Mouse (Mus musculus) heart, postnatal 36 days (tissue): ENCODE measurements at regions not wholly inside any gene's neighbourhood (a gene's known extent, or its start where the extent isn't known, plus 50 kb on each side); places are given as distances from the start of the nearest gene placed in this dataset.
A peak's percentile ranks its signal among the peaks of the same experiment; 100 is the strongest.

Experiments used
- DNase-seq, 2 experiments: peaks; one replicate each; pipeline ENCODE4 v3.0.0; 2021 to 2022
- intact Hi-C: fragments of 180-260 bp; cut with DNase I; formaldehyde crosslinking; loops from one replicate; pipeline ENCODE4 v1.15.1; 2025

DNA sequence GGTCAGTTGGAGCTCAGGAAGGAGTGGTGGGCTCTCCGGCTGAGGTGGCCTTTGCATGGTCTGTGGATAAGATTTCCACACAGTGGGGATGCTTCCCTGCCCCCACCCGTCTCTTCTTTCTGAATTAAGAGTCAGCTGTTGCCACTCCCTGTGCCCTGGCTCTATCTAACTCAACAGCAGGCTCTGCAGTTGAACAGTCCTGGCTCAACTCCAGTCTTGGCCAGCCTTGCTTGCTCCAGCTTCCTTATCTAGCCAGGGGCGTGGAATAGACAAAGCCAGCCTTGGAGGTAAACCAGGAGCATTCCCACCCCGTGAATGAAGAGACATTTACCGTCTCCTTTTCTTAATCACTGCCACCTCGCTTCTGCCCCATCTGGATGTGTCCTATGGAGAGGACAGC, 89.7 kb downstream of the Mn1 start:
- intact Hi-C loops, result loop anchor here (2.0 kb wide), 1 partner anchor 34 kb away; no protein-coding TSS in a partner anchor
- DNase-seq, result peak; percentile 52 to 60

GRCm38 (mm10) chr5:111507332-111507731, 90.2 kb downstream of the Mn1 start:
- no peak for DNase-seq
- intact Hi-C loops, result loop anchor here (2.0 kb wide), 1 partner anchor 35 kb away; no protein-coding TSS in a partner anchor

DNA sequence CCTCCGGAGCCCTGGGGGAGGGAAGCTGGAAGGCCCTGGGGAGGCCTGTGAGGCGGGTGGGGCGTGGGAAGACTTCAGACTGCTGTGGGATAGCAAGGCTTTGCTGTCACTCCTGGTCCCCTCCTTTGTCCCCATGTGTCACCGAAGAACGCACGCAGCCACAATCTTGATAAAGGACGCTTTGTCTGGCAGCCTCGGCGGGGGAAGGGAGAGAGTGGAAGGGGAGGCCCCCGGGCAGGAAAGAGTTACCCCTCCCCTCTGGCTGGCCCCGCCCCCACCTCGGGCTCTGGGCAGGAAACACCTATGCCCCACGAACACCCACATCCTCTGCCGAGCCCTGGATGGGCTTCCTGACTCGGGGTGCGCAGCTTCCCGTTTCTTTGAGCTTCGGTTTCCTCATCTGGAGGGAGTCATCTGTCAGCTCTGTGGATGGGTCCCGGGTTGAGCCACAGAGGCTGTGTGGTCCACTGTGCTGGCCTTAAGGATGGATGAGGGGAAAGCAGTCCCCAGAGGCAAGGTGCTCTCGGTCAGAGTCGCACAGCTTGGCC, 91.9 kb downstream of the Mn1 start:
- intact Hi-C loops, result no loop called here
- DNase-seq, result peak; percentile 44 to 56

GRCm38 (mm10) chr5:111509575-111510057, 92.5 kb downstream of the Mn1 start:
- intact Hi-C loops, result loop anchor here (1.0 kb wide), 1 partner anchor 92 kb away; the partner anchor contains the start of gene Mn1
- peak; percentile 22 to 37 for DNase-seq

DNA sequence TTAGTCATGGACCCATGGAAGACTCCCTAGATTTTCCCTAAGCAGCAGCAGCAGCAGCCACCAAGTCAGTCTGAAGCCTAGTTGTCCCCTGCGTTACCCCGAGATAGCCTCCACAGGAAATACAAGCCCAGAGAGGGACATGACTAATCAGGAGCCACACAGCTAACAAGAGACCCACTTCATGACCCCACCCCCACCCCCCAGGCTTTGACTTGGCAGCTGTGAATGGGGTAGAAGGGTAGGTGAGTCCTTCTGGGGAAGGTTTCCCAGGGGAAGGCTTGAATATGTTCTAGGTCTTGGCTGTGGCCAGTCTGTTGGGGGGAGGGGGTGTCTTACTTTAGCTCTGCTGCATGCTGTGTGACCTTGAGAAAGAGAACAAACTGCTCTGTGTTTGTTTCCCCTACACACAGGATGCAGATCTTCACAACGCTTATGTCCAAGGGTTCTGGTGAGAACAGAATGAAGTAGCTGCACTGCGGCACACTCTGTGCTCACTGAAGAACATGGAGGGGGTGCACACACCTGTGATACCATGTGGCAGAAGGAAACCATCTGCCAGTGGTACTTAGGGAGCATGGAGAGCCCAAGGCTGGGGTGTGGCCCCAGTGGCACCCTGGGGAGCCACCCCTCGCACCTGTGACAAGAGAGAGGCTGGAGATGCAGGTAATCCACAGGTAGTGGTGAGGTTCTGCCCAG, 93.2 kb downstream of the Mn1 start:
- intact Hi-C loops, result loop anchor here (1.0 kb wide), 1 partner anchor 93 kb away; the partner anchor contains the start of gene Mn1
- DNase-seq, result no peak

DNA sequence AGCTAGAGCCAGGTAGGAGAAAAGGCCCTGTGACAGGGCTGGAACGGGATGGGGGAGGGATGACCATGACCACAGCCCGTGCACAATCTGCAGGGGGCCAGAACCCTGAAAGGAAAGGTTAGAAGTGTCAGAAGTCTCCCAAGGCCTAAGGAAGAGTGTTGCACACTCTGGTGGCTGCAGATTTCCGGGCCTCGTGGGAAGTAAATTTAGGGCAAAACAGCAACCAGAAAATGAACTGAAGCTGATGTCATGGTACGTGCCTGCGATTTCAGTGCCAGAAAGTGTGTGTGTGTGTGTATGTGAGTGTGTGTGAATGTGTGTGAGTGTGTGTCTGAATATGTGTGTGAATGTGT, 93.7 kb downstream of the Mn1 start:
- intact Hi-C loops, result loop anchor here (1.0 kb wide), 1 partner anchor 94 kb away; the partner anchor contains the start of gene Mn1
- no peak for DNase-seq

DNA sequence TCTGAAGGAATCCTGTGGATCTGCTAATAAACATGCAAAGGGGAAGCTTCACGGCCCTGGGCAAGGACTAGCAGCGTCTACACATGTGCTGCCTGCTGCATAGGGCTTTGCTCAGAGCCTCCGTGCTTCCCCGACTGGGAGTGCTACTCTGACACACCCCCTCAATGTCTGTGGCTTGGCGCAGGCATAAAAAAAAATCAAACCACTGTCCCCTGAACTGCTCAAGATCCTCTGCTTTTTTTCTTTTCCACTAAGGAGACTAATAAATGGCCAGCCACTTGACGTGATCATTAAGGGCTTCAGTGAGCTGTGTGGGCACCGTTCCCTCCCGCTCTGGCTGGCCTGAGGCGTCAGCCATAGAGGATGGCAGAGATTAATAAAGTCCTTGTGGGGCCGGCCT, 94.8 kb downstream of the Mn1 start:
- intact Hi-C loops, result no loop called here

GRCm38 (mm10) chr5:111513976-111514375, 96.8 kb downstream of the Mn1 start:
- intact Hi-C loops, result no loop called here
- no peak for DNase-seq

More for the DNA sequence above, 94.8 kb downstream of the Mn1 start:
- no peak for DNase-seq

DNA sequence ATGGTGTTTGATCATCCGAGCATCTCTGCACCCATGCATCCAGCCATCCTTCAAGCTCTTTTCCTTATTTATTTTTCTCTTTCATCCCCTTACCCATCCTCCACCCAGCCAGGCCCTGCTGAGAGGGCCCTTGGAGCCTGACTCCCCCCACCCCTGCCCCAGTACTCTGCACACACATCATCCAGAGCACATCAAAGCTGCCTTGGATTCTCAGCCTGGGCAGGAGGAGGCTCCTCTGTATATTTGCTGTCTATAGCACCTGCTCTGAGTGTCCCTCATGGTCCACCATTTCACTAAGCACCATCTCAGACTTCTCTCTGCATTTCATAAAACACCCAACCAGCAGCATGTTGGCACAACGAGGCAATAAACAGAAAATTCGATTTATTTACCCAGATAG, 101.9 kb downstream of the Mn1 start:
- intact Hi-C loops, result no loop called here
- no peak for DNase-seq

GRCm38 (mm10) chr5:111519500-111520041, 102.4 kb downstream of the Mn1 start:
- DNase-seq, result no peak
- intact Hi-C loops, result no loop called here

DNA sequence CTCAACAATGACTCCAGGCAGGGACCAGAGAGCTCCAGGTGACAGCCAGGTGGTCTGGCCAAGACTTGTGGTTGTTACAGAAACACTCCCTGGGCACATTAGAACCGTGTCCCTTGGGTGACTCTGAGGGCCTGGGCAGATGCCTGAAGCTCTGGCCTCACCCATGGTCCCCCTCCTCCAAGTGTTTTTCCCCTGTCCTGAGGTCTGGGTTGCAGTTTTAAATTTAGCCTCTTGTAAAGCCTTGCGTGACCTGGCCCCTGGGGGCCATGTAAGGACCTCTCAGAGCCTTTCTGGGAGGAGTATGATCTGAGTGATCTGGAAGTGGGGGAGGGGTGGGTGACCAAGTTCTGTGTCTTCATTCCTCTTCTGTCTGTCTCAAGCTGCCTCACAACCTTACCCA, 104.7 kb downstream of the Mn1 start:
- no peak for DNase-seq
- intact Hi-C loops, result no loop called here

- intact Hi-C loops, result no loop called here
- DNase-seq, result no peak
Measured at GRCm38 (mm10) chr5:111522586-111522985, 105.4 kb downstream of the Mn1 start.

- intact Hi-C loops, result no loop called here
- no peak for DNase-seq
Measured at GRCm38 (mm10) chr5:111527741-111528140, 110.6 kb downstream of the Mn1 start.

DNA sequence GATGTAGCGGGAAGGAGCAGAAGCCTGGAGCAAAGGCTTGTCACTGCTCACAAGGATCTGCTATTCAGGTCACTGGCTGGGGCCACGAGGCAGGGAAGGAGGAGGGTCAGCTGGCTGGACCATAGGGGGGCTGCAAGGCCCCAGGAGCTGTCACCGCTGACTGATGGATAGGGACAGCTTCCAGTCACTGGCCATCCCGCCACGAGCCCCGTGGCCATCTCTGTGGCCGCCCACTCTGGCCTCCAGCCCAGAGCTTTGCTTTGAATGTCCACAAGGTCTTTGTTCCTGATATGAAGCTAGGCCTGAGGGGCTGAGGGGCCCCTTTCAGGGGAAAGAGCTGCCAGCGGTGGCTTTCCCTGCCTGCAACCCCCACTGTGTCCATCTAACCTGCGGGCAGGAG, 111.9 kb downstream of the Mn1 start:
- DNase-seq, result no peak
- intact Hi-C loops, result no loop called here

DNA sequence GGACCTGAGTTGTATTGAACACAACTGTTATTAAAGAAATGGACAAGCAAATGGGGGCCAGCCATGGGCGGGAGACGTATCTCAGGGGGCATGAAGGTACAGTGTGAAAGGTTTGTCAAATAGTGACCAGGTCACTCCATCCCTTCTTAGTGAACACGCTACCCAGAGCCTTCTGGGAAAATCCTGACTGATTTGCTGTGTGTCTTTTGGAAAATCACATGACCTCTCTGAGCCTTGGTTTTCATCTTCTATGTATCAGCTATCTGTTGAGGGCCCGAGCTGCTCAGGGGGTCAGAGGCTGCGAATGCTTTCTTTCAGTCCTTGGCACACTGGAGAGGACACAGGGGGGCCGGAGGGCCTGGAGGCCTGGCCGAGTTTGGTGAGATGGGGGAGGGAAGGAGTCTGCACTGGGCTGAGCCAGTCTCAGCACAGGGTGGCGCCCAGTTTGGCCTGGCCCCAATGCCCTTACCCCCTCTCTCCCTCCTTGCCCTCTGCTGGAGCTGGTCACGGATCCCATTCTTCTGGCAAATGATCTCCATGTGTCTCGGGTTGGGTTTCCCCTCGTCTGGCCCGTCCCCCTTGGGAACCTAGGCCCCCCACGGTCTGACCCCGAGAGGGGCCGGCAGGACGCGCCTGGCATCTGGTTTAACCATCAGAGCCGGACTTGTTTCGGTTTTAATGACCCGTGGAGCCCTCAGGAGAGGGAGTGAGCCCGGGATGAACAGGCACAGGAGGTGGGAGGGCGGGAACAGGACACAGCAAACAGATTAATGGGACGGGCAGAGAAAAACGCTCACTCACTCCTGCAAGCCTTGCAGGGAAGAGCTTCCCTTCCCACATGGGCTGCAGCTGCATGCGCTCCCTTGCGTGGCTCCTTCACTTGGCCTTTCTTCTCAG, 113.7 kb downstream of the Mn1 start:
- DNase-seq, result peak; percentile 28 to 53
- intact Hi-C loops, result no loop called here

GRCm38 (mm10) chr5:111532446-111533035, 115.4 kb downstream of the Mn1 start:
- intact Hi-C loops, result no loop called here
- no peak for DNase-seq

GRCm38 (mm10) chr5:111535978-111536377, 118.8 kb downstream of the Mn1 start:
- intact Hi-C loops, result loop anchor here (2.0 kb wide), 1 partner anchor 83 kb away; no protein-coding TSS in a partner anchor

GRCm38 (mm10) chr5:111538560-111539450, 121.6 kb downstream of the Mn1 start:
- DNase-seq, result no peak
- intact Hi-C loops, result no loop called here

More at GRCm38 (mm10) chr5:111535978-111536377, 118.8 kb downstream of the Mn1 start:
- DNase-seq, result peak; percentile 55 to 66

DNA sequence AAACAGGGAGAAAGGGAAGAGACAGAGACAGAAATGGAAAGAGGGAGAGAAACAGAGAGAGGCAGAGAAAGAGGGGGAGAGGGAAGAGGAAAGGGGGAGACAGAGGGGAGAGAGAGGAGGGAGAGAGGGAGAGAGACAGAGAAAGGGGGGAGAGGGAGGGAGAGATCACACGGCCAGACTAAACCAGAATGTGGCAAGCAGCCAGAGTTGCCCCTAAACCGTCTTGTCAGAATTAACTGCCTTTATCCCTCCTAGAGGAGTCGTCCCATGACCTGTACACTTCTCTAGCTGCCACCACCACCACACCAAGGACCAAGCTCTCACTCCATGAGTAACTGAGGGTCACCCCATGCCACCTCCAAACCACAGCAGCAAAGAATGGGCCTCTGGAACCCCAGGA, 123.3 kb downstream of the Mn1 start:
- no peak for DNase-seq
- intact Hi-C loops, result no loop called here
